Mouse (Mus musculus) G1E (cell line): ENCODE measurements around the gene Cyp20a1.

Experiments
- CTCF ChIP-seq: IDR thresholded peaks from 2 replicates; pipeline ENCODE4 v1.5.1; 2012; ENCODE audit warnings: low read depth, low read length, inconsistent platforms, mixed read lengths
- GATA1 ChIP-seq: IDR thresholded peaks from 2 replicates; pipeline ENCODE4 v1.6.1; 2012; ENCODE audit warnings: borderline replicate concordance, low read length, inconsistent platforms, mixed read lengths
- GATA2 ChIP-seq: IDR thresholded peaks from 2 replicates; pipeline ENCODE4 v1.6.1; 2012; ENCODE audit warnings: low read depth, low read length, inconsistent platforms, borderline replicate concordance
- POLR2AphosphoS5 ChIP-seq: IDR thresholded peaks from 2 replicates; pipeline ENCODE4 v1.6.1; 2012; ENCODE audit warnings: low read depth, low read length, inconsistent platforms; ENCODE audit not compliant: insufficient replicate concordance
- TAL1 ChIP-seq: conservative IDR thresholded peaks from 2 replicates; pipeline ENCODE4 v1.6.1; 2012; ENCODE audit warnings: low read depth, low read length, inconsistent platforms, mixed read lengths

DNA sequence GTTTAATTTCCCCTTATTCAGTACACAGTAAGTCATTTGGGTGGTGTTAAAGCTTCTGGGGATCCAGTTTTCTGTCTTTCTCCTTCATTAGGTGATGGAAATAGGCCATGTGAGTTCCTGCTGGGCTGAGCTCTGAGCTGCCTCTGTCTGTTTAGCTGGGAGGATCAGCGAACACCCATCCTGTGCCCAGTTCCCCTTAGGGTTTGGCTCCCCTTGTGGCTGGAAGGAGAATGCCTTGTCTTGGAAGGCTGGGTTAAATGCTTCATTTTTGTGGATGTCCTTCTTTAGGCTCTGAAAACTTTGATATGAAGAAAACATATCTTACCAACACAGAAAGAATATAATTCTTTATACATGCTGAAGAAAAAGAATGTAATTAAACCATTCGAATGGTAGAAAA is 85.8 kb downstream of the Cyp20a1 start:
- peak; percentile 60; the same call in 1 of the 2 replicates for TF ChIP-seq CTCF
- no peak for TF ChIP-seq GATA1
- no peak for TF ChIP-seq TAL1
- TF ChIP-seq GATA2, result no peak
- no peak for TF ChIP-seq POLR2AphosphoS5
